Mouse (Mus musculus): ENCODE results near the gene Gm9844. TPM values are rescaled to one million over a fixed set of nuclear protein-coding genes. Genes with fewer than 3 reads are reported as not detected.
"Not testable (repeated sequence)": the region's sequence is repeated elsewhere in the genome, so short reads cannot be mapped to it uniquely, and the experiment has no call there.

Gene Gm9844
- polyA plus RNA-seq, 1 experiment from 2014 or later = 13.8 TPM

- Histone ChIP-seq H3K27ac (ENCODE audit: low read length) (0 out of 2 replicates have a peak overlapping the region, but pooled peaks have one; percentile 96), H3K36me3 (ENCODE audit: insufficient read depth, low read length) (peaks cover 25% of the 10 kb centered on the region), H3K4me2 (replicated peaks; ENCODE audit: low read depth, low read length) (peak overlapping the region; percentile 58; the same call in 1 of the 2 replicates), H3K4me3 (ENCODE audit: low read depth, low read length) (no peak overlapping the region), H3K9me3 (ENCODE audit: low read length) (no peaks in the 10 kb centered on the region), H3K9ac (replicated peaks; ENCODE audit: low read depth) (peak overlapping the region; percentile 98), H3K27me3 (replicated peaks; ENCODE audit: insufficient read depth, low read length) (no peaks in the 10 kb centered on the region), H3K4me1 (ENCODE audit: insufficient read depth, low read depth, low read length) (peaks cover 22% of the 10 kb centered on the region)
- ATAC-seq (no peak), DNase-seq (ENCODE audit: low spot score) (no peak)
- TF ChIP-seq CTCF (IDR thresholded peaks at IDR 0.05) (no peak), EP300 (IDR thresholded peaks at IDR 0.05) (no peak)
- WGBS = 60% methylated on average over 4 of the region's 4 CpGs
Measured at GRCm38 (mm10) chr7:24887096-24887495, 25.1 kb downstream of the Gm9844 start.

- TF ChIP-seq CTCF (IDR thresholded peaks at IDR 0.05) (no peak), EP300 (IDR thresholded peaks at IDR 0.05) (no peak)
- H3K4me1 ChIP-seq (ENCODE audit: insufficient read depth, low read depth, low read length) = peaks cover 22% of the 10 kb centered on the region
- H3K27me3 ChIP-seq (replicated peaks; ENCODE audit: insufficient read depth, low read length) = no peaks in the 10 kb centered on the region
- H3K36me3 ChIP-seq (ENCODE audit: insufficient read depth, low read length) = peaks cover 25% of the 10 kb centered on the region
- peak overlapping the region; percentile 75 for H3K27ac ChIP-seq (ENCODE audit: low read length)
- no peak overlapping the region for H3K9ac ChIP-seq (replicated peaks; ENCODE audit: low read depth)
- H3K4me3 ChIP-seq (ENCODE audit: low read depth, low read length) = no peak overlapping the region
- WGBS = 66% methylated on average over 6 of the region's 6 CpGs
- H3K9me3 ChIP-seq (ENCODE audit: low read length) = no peaks in the 10 kb centered on the region
- no peak for ATAC-seq
- no peak overlapping the region for H3K4me2 ChIP-seq (replicated peaks; ENCODE audit: low read depth, low read length)
- no peak for DNase-seq (ENCODE audit: low spot score)
Measured at GRCm38 (mm10) chr7:24889431-24890220, 27.6 kb downstream of the Gm9844 start.

GRCm38 (mm10) chr7:24890281-24891216 is 28.5 kb downstream of the Gm9844 start:
- Histone ChIP-seq H3K9ac (replicated peaks; ENCODE audit: low read depth) (no peak overlapping the region), H3K4me2 (replicated peaks; ENCODE audit: low read depth, low read length) (no peak overlapping the region), H3K4me3 (ENCODE audit: low read depth, low read length) (no peak overlapping the region), H3K27ac (ENCODE audit: low read length) (peak overlapping the region; percentile 75), H3K27me3 (replicated peaks; ENCODE audit: insufficient read depth, low read length) (no peaks in the 10 kb centered on the region), H3K4me1 (ENCODE audit: insufficient read depth, low read depth, low read length) (peaks cover 19% of the 10 kb centered on the region), H3K9me3 (ENCODE audit: low read length) (no peaks in the 10 kb centered on the region), H3K36me3 (ENCODE audit: insufficient read depth, low read length) (peaks cover 25% of the 10 kb centered on the region)
- TF ChIP-seq CTCF (IDR thresholded peaks at IDR 0.05) (peak; percentile 100), EP300 (IDR thresholded peaks at IDR 0.05) (peak; percentile 100)
- peak; percentile 95 for ATAC-seq
- DNase-seq (ENCODE audit: low spot score) = peak; percentile 95
- WGBS = 24% methylated on average over 10 of the region's 10 CpGs

GRCm38 (mm10) chr7:24891241-24892124 is 29.5 kb downstream of the Gm9844 start:
- no peak for ATAC-seq
- Histone ChIP-seq H3K4me3 (ENCODE audit: low read depth, low read length) (no peak overlapping the region), H3K4me1 (ENCODE audit: insufficient read depth, low read depth, low read length) (peaks cover 9% of the 10 kb centered on the region), H3K9me3 (ENCODE audit: low read length) (no peaks in the 10 kb centered on the region), H3K4me2 (replicated peaks; ENCODE audit: low read depth, low read length) (no peak overlapping the region), H3K27ac (ENCODE audit: low read length) (peak overlapping the region; percentile 75), H3K36me3 (ENCODE audit: insufficient read depth, low read length) (peaks cover 19% of the 10 kb centered on the region), H3K27me3 (replicated peaks; ENCODE audit: insufficient read depth, low read length) (no peaks in the 10 kb centered on the region), H3K9ac (replicated peaks; ENCODE audit: low read depth) (no peak overlapping the region)
- peak; percentile 13 for DNase-seq (ENCODE audit: low spot score)
- 54% methylated on average over 3 of the region's 3 CpGs for WGBS
- TF ChIP-seq CTCF (IDR thresholded peaks at IDR 0.05) (no peak), EP300 (IDR thresholded peaks at IDR 0.05) (no peak)

- 43% methylated on average over 2 of the region's 2 CpGs for WGBS
- Histone ChIP-seq H3K27me3 (replicated peaks; ENCODE audit: insufficient read depth, low read length) (no peaks in the 10 kb centered on the region), H3K36me3 (ENCODE audit: insufficient read depth, low read length) (peaks cover 12% of the 10 kb centered on the region), H3K4me3 (ENCODE audit: low read depth, low read length) (no peak overlapping the region), H3K4me1 (ENCODE audit: insufficient read depth, low read depth, low read length) (0 out of 2 replicates have a peak, but pooled peaks cover 3% of the 10 kb centered on the region), H3K27ac (ENCODE audit: low read length) (peak overlapping the region; percentile 75), H3K4me2 (replicated peaks; ENCODE audit: low read depth, low read length) (no peak overlapping the region), H3K9ac (replicated peaks; ENCODE audit: low read depth) (no peak overlapping the region), H3K9me3 (ENCODE audit: low read length) (no peaks in the 10 kb centered on the region)
- no peak for DNase-seq (ENCODE audit: low spot score)
- no peak for TF ChIP-seq EP300 (IDR thresholded peaks at IDR 0.05)
- TF ChIP-seq CTCF (IDR thresholded peaks at IDR 0.05) = no peak
- no peak for ATAC-seq
Measured at GRCm38 (mm10) chr7:24892125-24892583, 30.1 kb downstream of the Gm9844 start.

GRCm38 (mm10) chr7:24895749-24896148 is 33.7 kb downstream of the Gm9844 start:
- not testable (repeated sequence) for H3K9me3 ChIP-seq (ENCODE audit: low read length); H3K4me2 ChIP-seq (replicated peaks; ENCODE audit: low read depth, low read length); H3K9ac ChIP-seq (replicated peaks; ENCODE audit: low read depth); DNase-seq (ENCODE audit: low spot score); H3K27ac ChIP-seq (ENCODE audit: low read length); H3K36me3 ChIP-seq (ENCODE audit: insufficient read depth, low read length); H3K4me1 ChIP-seq (ENCODE audit: insufficient read depth, low read depth, low read length); H3K27me3 ChIP-seq (replicated peaks; ENCODE audit: insufficient read depth, low read length); ATAC-seq; H3K4me3 ChIP-seq (ENCODE audit: low read depth, low read length)
- WGBS = 93% methylated on average over 2 of the region's 2 CpGs
